Mouse (Mus musculus) kidney, postnatal 36 days (tissue): ENCODE data around the gene Fbll1.

Experiments used
- DNase-seq, 2 experiments: peaks; one replicate each; pipeline ENCODE4 v3.0.0; 2021 to 2022; ENCODE audit warnings: mixed read lengths in 2 of 2

Gene Fbll1

GRCm38 (mm10) chr11:35783038-35783437, 15.6 kb downstream of the Fbll1 start:
- DNase-seq: peak; percentile 52 to 65

GRCm38 (mm10) chr11:35782444-35782843, 16.2 kb downstream of the Fbll1 start:
- no peak for DNase-seq

- peak in 1 of 2 experiments; percentile 19 for DNase-seq
These were observed 18.3 kb downstream of the Fbll1 start for GRCm38 (mm10) chr11:35780336-35780735.

GRCm38 (mm10) chr11:35776452-35776851, 22.2 kb downstream of the Fbll1 start:
- DNase-seq: no peak

GRCm38 (mm10) chr11:35775606-35776005, 23.1 kb downstream of the Fbll1 start:
- peak; percentile 15 to 40 for DNase-seq

- DNase-seq: peak; percentile 27 to 29
These were observed 27.8 kb downstream of the Fbll1 start for GRCm38 (mm10) chr11:35770741-35771504.

- peak; percentile 72 to 81 for DNase-seq
These were observed 28.8 kb downstream of the Fbll1 start for GRCm38 (mm10) chr11:35769746-35770437.

- peak; percentile 97 to 99 for DNase-seq
These were observed 29.4 kb downstream of the Fbll1 start, which contains the start of gene Pank3 for GRCm38 (mm10) chr11:35769188-35769745. TSS of gene Pank3 (plus strand) at chr11:35769484.

- DNase-seq: no peak
These were observed 31.8 kb downstream of the Fbll1 start for GRCm38 (mm10) chr11:35766845-35767244.

- DNase-seq: no peak
These were observed 38.1 kb downstream of the Fbll1 start for GRCm38 (mm10) chr11:35760627-35761003.

- no peak for DNase-seq
These were observed 38.6 kb downstream of the Fbll1 start for GRCm38 (mm10) chr11:35760001-35760626.

- no peak for DNase-seq
These were observed 42.0 kb downstream of the Fbll1 start for GRCm38 (mm10) chr11:35756411-35757303.

- no peak for DNase-seq
These were observed 43.1 kb downstream of the Fbll1 start for GRCm38 (mm10) chr11:35755546-35755945.

- no peak for DNase-seq
These were observed 43.7 kb downstream of the Fbll1 start for GRCm38 (mm10) chr11:35754906-35755418.

GRCm38 (mm10) chr11:35750578-35750977, 48.1 kb downstream of the Fbll1 start:
- DNase-seq: peak; percentile 67 to 86
